Mouse (Mus musculus) megakaryocyte, embryonic 14.5 days (primary cell): Measurements from ENCODE around the gene Thbs2. TPM values are rescaled to one million over a fixed set of nuclear protein-coding genes. Genes with fewer than 3 reads are reported as not detected.

Experiments used
- H3K27me3 ChIP-seq: replicated peaks from 2 replicates; pipeline ENCODE3; 2012; ENCODE audit warnings: inconsistent platforms
- H3K36me3 ChIP-seq: replicated peaks from 2 replicates; pipeline ENCODE3; 2012; ENCODE audit warnings: low read length, inconsistent platforms, mixed read lengths
- H3K4me1 ChIP-seq: 2 replicates; pipeline ENCODE4 v1.6.1; 2012; ENCODE audit warnings: inconsistent platforms
- H3K4me3 ChIP-seq: replicated peaks from 2 replicates; pipeline ENCODE3; 2012; ENCODE audit warnings: moderate library complexity, mild to moderate bottlenecking, inconsistent platforms
- H3K9me3 ChIP-seq: 2 replicates; pipeline ENCODE4 v1.6.1; 2012; ENCODE audit warnings: inconsistent platforms
- FLI1 ChIP-seq: IDR thresholded peaks from 2 replicates; pipeline ENCODE4 v1.6.1; 2012; ENCODE audit warnings: low read length, inconsistent platforms, mixed read lengths
- GATA1 ChIP-seq: IDR thresholded peaks from 3 replicates; pipeline ENCODE4 v1.6.1; 2012; ENCODE audit warnings: mixed read lengths, low read length, inconsistent platforms, borderline replicate concordance
- polyA plus RNA-seq: library from polyadenylated mRNA; stranded (reverse); fragments of >175 nt; gene quantifications from 2 replicates; pipeline ENCODE4 v1.2.3, GENCODE M21; 2012; ENCODE audit warnings: low replicate concordance; ENCODE audit not compliant: insufficient read depth

Gene Thbs2
- polyA plus RNA-seq, 1 experiment, result not detected

- Histone ChIP-seq H3K4me3 (no peak overlapping the region), H3K9me3 (no peaks in the 10 kb centered on the region), H3K27me3 (no peaks in the 10 kb centered on the region), H3K36me3 (no peaks in the 10 kb centered on the region), H3K4me1 (no peaks in the 10 kb centered on the region)
- TF ChIP-seq FLI1 (no peak), GATA1 (no peak)
Measured at GRCm38 (mm10) chr17:14667225-14667624, 26.8 kb downstream of the Thbs2 start.

- H3K27me3 ChIP-seq, result no peaks in the 10 kb centered on the region
- no peak overlapping the region for H3K4me3 ChIP-seq
- H3K4me1 ChIP-seq, result no peaks in the 10 kb centered on the region
- no peaks in the 10 kb centered on the region for H3K36me3 ChIP-seq
- TF ChIP-seq GATA1, result no peak
- TF ChIP-seq FLI1, result no peak
- no peaks in the 10 kb centered on the region for H3K9me3 ChIP-seq
Measured at GRCm38 (mm10) chr17:14666451-14666850, 27.6 kb downstream of the Thbs2 start.

- Histone ChIP-seq H3K4me3 (no peak overlapping the region), H3K4me1 (no peaks in the 10 kb centered on the region), H3K36me3 (no peaks in the 10 kb centered on the region), H3K27me3 (no peaks in the 10 kb centered on the region), H3K9me3 (no peaks in the 10 kb centered on the region)
- no peak for TF ChIP-seq FLI1
Measured at GRCm38 (mm10) chr17:14663366-14663765, 30.7 kb downstream of the Thbs2 start.

GRCm38 (mm10) chr17:14662409-14662808 is 31.6 kb downstream of the Thbs2 start:
- Histone ChIP-seq H3K4me3 (no peak overlapping the region), H3K9me3 (no peaks in the 10 kb centered on the region), H3K4me1 (no peaks in the 10 kb centered on the region), H3K27me3 (no peaks in the 10 kb centered on the region), H3K36me3 (no peaks in the 10 kb centered on the region)
- TF ChIP-seq GATA1 (no peak), FLI1 (no peak)

GRCm38 (mm10) chr17:14659746-14660145 is 34.3 kb downstream of the Thbs2 start:
- Histone ChIP-seq H3K4me1 (no peaks in the 10 kb centered on the region), H3K9me3 (no peaks in the 10 kb centered on the region), H3K27me3 (no peaks in the 10 kb centered on the region), H3K36me3 (no peaks in the 10 kb centered on the region), H3K4me3 (no peak overlapping the region)
- TF ChIP-seq GATA1 (no peak), FLI1 (no peak)

GRCm38 (mm10) chr17:14658123-14658522 is 35.9 kb downstream of the Thbs2 start:
- TF ChIP-seq GATA1 (no peak), FLI1 (no peak)
- no peaks in the 10 kb centered on the region for H3K9me3 ChIP-seq
- no peak overlapping the region for H3K4me3 ChIP-seq
- H3K4me1 ChIP-seq, result no peaks in the 10 kb centered on the region
- no peaks in the 10 kb centered on the region for H3K36me3 ChIP-seq
- H3K27me3 ChIP-seq, result no peaks in the 10 kb centered on the region

- TF ChIP-seq GATA1 (no peak), FLI1 (no peak)
- H3K27me3 ChIP-seq, result no peaks in the 10 kb centered on the region
- H3K36me3 ChIP-seq, result no peaks in the 10 kb centered on the region
- no peaks in the 10 kb centered on the region for H3K4me1 ChIP-seq
- no peaks in the 10 kb centered on the region for H3K9me3 ChIP-seq
- no peak overlapping the region for H3K4me3 ChIP-seq
Measured at GRCm38 (mm10) chr17:14657123-14657522, 36.9 kb downstream of the Thbs2 start.

- Histone ChIP-seq H3K36me3 (no peaks in the 10 kb centered on the region), H3K4me1 (no peaks in the 10 kb centered on the region), H3K27me3 (no peaks in the 10 kb centered on the region), H3K9me3 (no peaks in the 10 kb centered on the region), H3K4me3 (no peak overlapping the region)
- TF ChIP-seq FLI1, result no peak
- TF ChIP-seq GATA1, result no peak
Measured at GRCm38 (mm10) chr17:14654981-14655380, 39.1 kb downstream of the Thbs2 start.

GRCm38 (mm10) chr17:14652013-14652412 is 42.0 kb downstream of the Thbs2 start:
- Histone ChIP-seq H3K9me3 (no peaks in the 10 kb centered on the region), H3K27me3 (no peaks in the 10 kb centered on the region), H3K4me3 (no peak overlapping the region), H3K36me3 (no peaks in the 10 kb centered on the region), H3K4me1 (no peaks in the 10 kb centered on the region)
- no peak for TF ChIP-seq GATA1
- TF ChIP-seq FLI1, result no peak

- Histone ChIP-seq H3K27me3 (no peaks in the 10 kb centered on the region), H3K9me3 (no peaks in the 10 kb centered on the region), H3K4me3 (no peak overlapping the region), H3K36me3 (no peaks in the 10 kb centered on the region), H3K4me1 (no peaks in the 10 kb centered on the region)
- TF ChIP-seq GATA1 (no peak), FLI1 (no peak)
Measured at GRCm38 (mm10) chr17:14647996-14648640, 45.9 kb downstream of the Thbs2 start.

- H3K9me3 ChIP-seq, result no peaks in the 10 kb centered on the region
- no peaks in the 10 kb centered on the region for H3K36me3 ChIP-seq
- no peaks in the 10 kb centered on the region for H3K27me3 ChIP-seq
- TF ChIP-seq GATA1 (no peak), FLI1 (no peak)
- no peaks in the 10 kb centered on the region for H3K4me1 ChIP-seq
- H3K4me3 ChIP-seq, result no peak overlapping the region
Measured at GRCm38 (mm10) chr17:14643996-14644395, 50.0 kb downstream of the Thbs2 start.
